Mouse (Mus musculus) CH12.LX (cell line): Measurements from ENCODE around the gene Elavl4. TPM values are rescaled to one million over a fixed set of nuclear protein-coding genes. Genes with fewer than 3 reads are reported as not detected.

Experiments
- DNase-seq: peaks from one replicate; pipeline ENCODE4 v3.0.0-alpha.2; 2013; ENCODE audit errors: extremely low read depth
- H3K27ac ChIP-seq: 2 replicates; pipeline ENCODE4 v1.5.1; 2012; ENCODE audit warnings: low read depth, mild to moderate bottlenecking, control low read depth, moderate library complexity; ENCODE audit not compliant: insufficient read depth
- H3K27me3 ChIP-seq: replicated peaks from 2 replicates; pipeline ENCODE3; 2012; ENCODE audit warnings: inconsistent platforms
- H3K36me3 ChIP-seq, 2 experiments: replicated peaks in 1 of 2; 2 replicates each; pipeline versions ENCODE3 to v1.6.1; 2012; ENCODE audit warnings: inconsistent platforms in 1 of 2, low read length in 1 of 2, mild to moderate bottlenecking in 1 of 2, mixed read lengths in 1 of 2, moderate library complexity in 1 of 2; ENCODE audit not compliant: control insufficient read depth in 1 of 2, insufficient read depth in 1 of 2
- H3K4me1 ChIP-seq, 2 experiments: 2 replicates each; pipeline ENCODE4 v1.6.1; 2012; ENCODE audit warnings: inconsistent platforms in 1 of 2, moderate library complexity in 1 of 2; ENCODE audit not compliant: insufficient read depth in 2 of 2, control insufficient read depth in 1 of 2
- H3K4me2 ChIP-seq: 2 replicates; pipeline ENCODE4 v1.6.1; 2012; ENCODE audit warnings: low read depth, mild to moderate bottlenecking, control low read depth; ENCODE audit not compliant: poor library complexity, insufficient read depth, severe bottlenecking
- H3K4me3 ChIP-seq, 3 experiments: fragments of 150-350 bp in 1 of 3; sonication (generic) in 1 of 3; replicated peaks in 1 of 3; 2 replicates each; pipeline versions ENCODE3 to v1.5.1; 2011 to 2012; ENCODE audit warnings: low read depth in 2 of 3, low read length in 2 of 3, mild to moderate bottlenecking in 2 of 3, moderate library complexity in 2 of 3, control low read depth in 1 of 3, improper control_type of control experiment in 1 of 3, inconsistent platforms in 1 of 3, mixed read lengths in 1 of 3; ENCODE audit not compliant: poor library complexity in 1 of 3
- H3K79me2 ChIP-seq: replicated peaks from 2 replicates; pipeline ENCODE4 v1.6.1; 2012; ENCODE audit warnings: mild to moderate bottlenecking, moderate library complexity; ENCODE audit not compliant: control insufficient read depth, poor library complexity, insufficient read depth, severe bottlenecking; ENCODE audit errors: extremely low read depth
- H3K9ac ChIP-seq: 2 replicates; pipeline ENCODE4 v1.6.1; 2012; ENCODE audit warnings: low read depth, mild to moderate bottlenecking, control low read depth, moderate library complexity; ENCODE audit not compliant: insufficient read depth
- H3K9me3 ChIP-seq: replicated peaks from 2 replicates; pipeline ENCODE3; 2012; ENCODE audit warnings: low read length, inconsistent platforms, mixed read lengths
- BHLHE40 ChIP-seq: IDR thresholded peaks from 2 replicates; pipeline ENCODE4 v1.6.1; 2011; ENCODE audit warnings: mild to moderate bottlenecking, low read depth, low read length, improper control_type of control experiment
- CHD1 ChIP-seq: IDR thresholded peaks from 2 replicates; pipeline ENCODE4 v1.6.1; 2012; ENCODE audit warnings: low read depth, low read length, improper control_type of control experiment, inconsistent platforms
- CHD2 ChIP-seq: IDR thresholded peaks from 2 replicates; pipeline ENCODE4 v1.6.1; 2011; ENCODE audit warnings: low read length, improper control_type of control experiment
- CTCF ChIP-seq, 2 experiments: IDR thresholded peaks in 1 of 2; conservative IDR thresholded peaks in 1 of 2; 2 replicates each; pipeline ENCODE4 v1.5.1; 2011 to 2012; ENCODE audit warnings: low read depth in 2 of 2, low read length in 2 of 2, improper control_type of control experiment in 1 of 2, inconsistent platforms in 1 of 2, mild to moderate bottlenecking in 1 of 2, moderate library complexity in 1 of 2
- E2F4 ChIP-seq: IDR thresholded peaks from 2 replicates; pipeline ENCODE4 v1.6.1; 2011; ENCODE audit warnings: low read depth, low read length, improper control_type of control experiment; ENCODE audit not compliant: insufficient replicate concordance
- ELF1 ChIP-seq: IDR thresholded peaks from 2 replicates; pipeline ENCODE4 v1.6.1; 2014; ENCODE audit warnings: low read depth, mild to moderate bottlenecking, inconsistent platforms, low read length, improper control_type of control experiment
- EP300 ChIP-seq: IDR thresholded peaks from 2 replicates; pipeline ENCODE4 v1.6.1; 2011; ENCODE audit warnings: low read length, improper control_type of control experiment
- ETS1 ChIP-seq: conservative IDR thresholded peaks from 2 replicates; pipeline ENCODE4 v1.6.1; 2012; ENCODE audit warnings: low read depth, mild to moderate bottlenecking, inconsistent platforms, low read length, improper control_type of control experiment, moderate library complexity
- JUND ChIP-seq: conservative IDR thresholded peaks from 2 replicates; pipeline ENCODE4 v1.6.1; 2011; ENCODE audit warnings: low read depth, low read length, improper control_type of control experiment
- MAFK ChIP-seq: IDR thresholded peaks from 2 replicates; pipeline ENCODE4 v1.6.1; 2011; ENCODE audit warnings: low read length, improper control_type of control experiment; ENCODE audit not compliant: insufficient replicate concordance
- MAZ ChIP-seq: IDR thresholded peaks from 2 replicates; pipeline ENCODE4 v1.6.1; 2012; ENCODE audit warnings: low read depth, mild to moderate bottlenecking, inconsistent platforms, low read length, improper control_type of control experiment, moderate library complexity
- PAX5 ChIP-seq: IDR thresholded peaks from 2 replicates; pipeline ENCODE4 v1.6.1; 2012; ENCODE audit warnings: low read length, inconsistent platforms, mixed read lengths
- POLR2A ChIP-seq: IDR thresholded peaks from 2 replicates; pipeline ENCODE4 v1.6.1; 2011; ENCODE audit warnings: low read depth, mild to moderate bottlenecking, improper control_type of control experiment, low read length
- POLR2AphosphoS2 ChIP-seq: IDR thresholded peaks from 2 replicates; pipeline ENCODE4 v1.6.1; 2011; ENCODE audit warnings: low read depth, low read length, improper control_type of control experiment
- RAD21 ChIP-seq: IDR thresholded peaks from 2 replicates; pipeline ENCODE4 v1.6.1; 2011; ENCODE audit warnings: low read depth, mild to moderate bottlenecking, low read length, improper control_type of control experiment, moderate library complexity
- SIN3A ChIP-seq: IDR thresholded peaks from 2 replicates; pipeline ENCODE4 v1.6.1; 2012; ENCODE audit warnings: low read length, improper control_type of control experiment, inconsistent platforms
- TBP ChIP-seq: conservative IDR thresholded peaks from 2 replicates; pipeline ENCODE4 v1.6.1; 2011; ENCODE audit warnings: low read depth, low read length, improper control_type of control experiment
- TCF12 ChIP-seq: IDR thresholded peaks from 2 replicates; pipeline ENCODE4 v1.6.1; 2014; ENCODE audit warnings: low read depth, mild to moderate bottlenecking, inconsistent platforms, low read length, improper control_type of control experiment
- dilution Hi-C: fragments of 300-500 bp; cut with MboI; formaldehyde crosslinking; loops from 2 replicates; pipeline ENCODE4 v1.14.3; 2020; ENCODE audit warnings: low sequenced_read_pairs; ENCODE audit not compliant: extremely low pct_unique_long_range_greater_than_20kb, extremely low pct_ligation_motif_present
- in situ Hi-C: fragments of 300-500 bp; cut with MboI; formaldehyde crosslinking; loops from 3 replicates; pipeline ENCODE4 v1.14.3; 2019; ENCODE audit warnings: low sequenced_read_pairs, low pct_ligation_motif_present, low pct_unique_long_range_greater_than_20kb, mixed read lengths
- polyA plus RNA-seq: library from polyadenylated mRNA; unstranded; fragments of >175 nt; gene quantifications from 2 replicates; pipeline ENCODE4 v1.2.1, GENCODE M21; 2012; ENCODE audit warnings: low read depth; ENCODE audit not compliant: insufficient read length
- total RNA-seq, 2 experiments: library from RNA; depleted of rRNA; stranded (reverse); fragments of 300-350 nt in 1 of 2; fragments of >200 nt in 1 of 2; gene quantifications; 2 replicates each; pipeline ENCODE4 v1.2.3; 2012 to 2014

Gene Elavl4
- total and polyA plus RNA-seq, 3 experiments, result not detected

DNA sequence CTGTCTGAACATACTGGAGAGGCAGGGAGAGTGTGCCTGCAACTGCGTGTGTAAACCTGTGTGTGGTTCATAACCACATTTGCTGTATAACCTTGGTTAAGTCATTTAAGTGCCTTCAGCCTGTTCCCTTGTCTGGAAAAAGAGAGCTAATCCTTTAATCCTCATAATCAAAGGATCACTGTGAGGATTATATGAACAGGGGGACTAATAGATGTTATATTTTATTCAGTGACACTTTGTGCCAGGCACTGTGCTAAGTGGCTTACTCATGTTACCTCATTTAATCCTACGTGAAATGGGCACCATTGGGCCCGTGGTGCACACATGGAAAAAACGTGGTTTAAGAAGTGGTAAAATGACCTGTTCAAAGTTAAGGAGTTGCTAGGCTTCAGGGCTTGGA lies 119.9 kb downstream of the Elavl4 start:
- no peaks in the 10 kb centered on the region for H3K9me3 ChIP-seq
- H3K79me2 ChIP-seq, result no peaks in the 10 kb centered on the region
- no peaks in the 10 kb centered on the region for H3K36me3 ChIP-seq
- H3K27me3 ChIP-seq, result peaks cover 6% of the 10 kb centered on the region
- no peaks in the 10 kb centered on the region for H3K4me1 ChIP-seq
- TF ChIP-seq MAZ (no peak), ETS1 (no peak)
- dilution Hi-C loops, result no loop called here
- DNase-seq, result no peak
- no peak overlapping the region for H3K9ac ChIP-seq
- H3K27ac ChIP-seq, result no peak overlapping the region
- in situ Hi-C loops, result no loop called here
- no peak overlapping the region for H3K4me2 ChIP-seq
- H3K4me3 ChIP-seq, result no peak overlapping the region

DNA sequence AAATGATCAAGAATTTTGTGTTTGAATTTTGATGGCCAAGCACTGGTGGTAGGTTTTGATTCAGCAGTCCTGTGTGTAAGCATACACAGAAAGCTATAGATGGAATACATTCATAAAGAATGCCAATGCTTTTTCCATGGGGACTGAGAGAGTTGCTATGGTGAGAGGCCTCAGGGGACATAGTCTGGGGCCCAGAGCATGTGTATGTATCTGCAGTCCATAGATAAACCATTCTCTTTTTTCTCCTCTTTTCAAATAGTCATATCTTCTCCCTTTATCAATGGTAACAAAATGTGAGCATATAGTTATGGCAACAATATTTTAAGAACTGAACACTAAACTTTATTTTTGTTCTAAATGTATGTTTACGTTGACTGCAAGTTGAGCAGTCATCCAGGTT lies 122.1 kb downstream of the Elavl4 start:
- no peaks in the 10 kb centered on the region for H3K9me3 ChIP-seq
- H3K36me3 ChIP-seq, result no peaks in the 10 kb centered on the region
- H3K79me2 ChIP-seq, result no peaks in the 10 kb centered on the region
- no peak for TF ChIP-seq ELF1
- TF ChIP-seq, all 38 proteins: peak for 0
- no peak overlapping the region for H3K4me3 ChIP-seq
- in situ Hi-C loops, result no loop called here
- H3K9ac ChIP-seq, result no peak overlapping the region
- DNase-seq, result no peak
- dilution Hi-C loops, result no loop called here
- no peaks in the 10 kb centered on the region for H3K4me1 ChIP-seq
- H3K27me3 ChIP-seq, result peaks cover 10% of the 10 kb centered on the region
- H3K4me2 ChIP-seq, result no peak overlapping the region
- H3K27ac ChIP-seq, result no peak overlapping the region

DNA sequence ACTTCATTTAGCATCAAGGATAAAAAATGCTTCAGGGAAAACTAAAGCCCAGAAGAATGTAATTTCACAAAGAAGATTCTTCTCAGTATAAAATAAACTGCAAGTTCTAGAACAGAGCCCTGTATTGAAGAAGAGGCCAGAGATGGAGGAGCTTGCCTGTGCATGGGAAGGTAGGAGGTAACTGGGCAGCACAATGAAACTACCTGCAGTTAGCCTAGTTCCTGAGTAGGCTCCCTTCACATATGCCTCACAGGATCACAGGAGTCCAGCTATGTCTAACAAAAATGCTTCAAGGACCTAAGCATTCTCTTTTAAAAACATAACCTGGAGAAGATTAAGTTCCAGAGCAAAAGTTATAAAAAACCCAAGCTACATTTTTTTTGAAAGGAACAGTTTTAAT lies 122.5 kb downstream of the Elavl4 start:
- H3K4me1 ChIP-seq, result no peaks in the 10 kb centered on the region
- H3K27ac ChIP-seq, result no peak overlapping the region
- H3K4me3 ChIP-seq, result no peak overlapping the region
- no peak for DNase-seq
- no peak overlapping the region for H3K9ac ChIP-seq
- no peaks in the 10 kb centered on the region for H3K36me3 ChIP-seq
- H3K4me2 ChIP-seq, result no peak overlapping the region
- H3K79me2 ChIP-seq, result no peaks in the 10 kb centered on the region
- no peak for TF ChIP-seq EP300
- TF ChIP-seq POLR2AphosphoS2, result no peak
- TF ChIP-seq PAX5, result no peak
- no peak for TF ChIP-seq SIN3A
- TF ChIP-seq CTCF (conservative IDR thresholded peaks at IDR 0.05 in 1 of 2, IDR thresholded peaks at IDR 0.05 in 1 of 2; ENCODE audit: low read depth in 2 of 2, low read length in 2 of 2), result no peak
- no peak for TF ChIP-seq BHLHE40
- TF ChIP-seq CHD1, result no peak
- no peak for TF ChIP-seq MAFK
- TF ChIP-seq CHD2, result no peak
- no peak for TF ChIP-seq E2F4
- TF ChIP-seq POLR2A, result no peak
- TF ChIP-seq RAD21, result no peak
- no peak for TF ChIP-seq TBP
- TF ChIP-seq JUND, result no peak
- TF ChIP-seq TCF12, result no peak
- peaks cover 10% of the 10 kb centered on the region for H3K27me3 ChIP-seq
- in situ Hi-C loops, result no loop called here
- no peaks in the 10 kb centered on the region for H3K9me3 ChIP-seq
- dilution Hi-C loops, result no loop called here
